Mouse (Mus musculus): Measurements from ENCODE around the gene Hoxa4. TPM values are rescaled to one million over a fixed set of nuclear protein-coding genes. Genes with fewer than 3 reads are reported as not detected.

Gene Hoxa4
- total RNA-seq, 2 experiments from 2014 or later = 2.7 to 3.3 TPM

GRCm38 (mm10) chr6:52168191-52169055, 23.1 kb downstream of the Hoxa4 start:
- Histone ChIP-seq H3K4me3 (peak overlapping the region; percentile 51), H3K27ac (peak overlapping the region; percentile 0; the same call in 1 of the 2 replicates)
- peak; percentile 79 for DNase-seq
- intact Hi-C loops (cut with DNase I) = no loop called here
- TF ChIP-seq CTCF (IDR thresholded peaks at IDR 0.05) = no peak

GRCm38 (mm10) chr6:52167736-52168161, 23.8 kb downstream of the Hoxa4 start:
- TF ChIP-seq CTCF (IDR thresholded peaks at IDR 0.05) = no peak
- Histone ChIP-seq H3K27ac (no peak overlapping the region), H3K4me3 (no peak overlapping the region)
- no peak for DNase-seq
- intact Hi-C loops (cut with DNase I) = no loop called here

GRCm38 (mm10) chr6:52167176-52167575, 24.4 kb downstream of the Hoxa4 start:
- intact Hi-C loops (cut with DNase I) = no loop called here
- TF ChIP-seq CTCF (IDR thresholded peaks at IDR 0.05) = no peak
- H3K4me3 ChIP-seq = no peak overlapping the region
- no peak overlapping the region for H3K27ac ChIP-seq
- DNase-seq = no peak

GRCm38 (mm10) chr6:52166431-52167077, 25.0 kb downstream of the Hoxa4 start:
- TF ChIP-seq CTCF (IDR thresholded peaks at IDR 0.05) = no peak
- intact Hi-C loops (cut with DNase I) = no loop called here
- Histone ChIP-seq H3K4me3 (no peak overlapping the region), H3K27ac (no peak overlapping the region)
- no peak for DNase-seq

GRCm38 (mm10) chr6:52165441-52166370, 25.8 kb downstream of the Hoxa4 start:
- Histone ChIP-seq H3K4me3 (peak overlapping the region; percentile 69), H3K27ac (peak overlapping the region; percentile 20; the same call in 1 of the 2 replicates)
- TF ChIP-seq CTCF (IDR thresholded peaks at IDR 0.05) = no peak
- intact Hi-C loops (cut with DNase I) = no loop called here
- DNase-seq = peak; percentile 42

GRCm38 (mm10) chr6:52164626-52165440, 26.7 kb downstream of the Hoxa4 start, which contains the start of gene Hoxa2:
Gene Hoxa2 (minus strand): TSS chr6:52164831.
- Histone ChIP-seq H3K27ac (peak within 1 kb of the TSS; percentile 78), H3K4me3 (peak within 1 kb of the TSS; percentile 69)
- intact Hi-C loops (cut with DNase I) = loop anchor here (5.0 kb wide), 1 partner anchor 32 kb away; no protein-coding TSS in a partner anchor
- DNase-seq = no peak
- no peak for TF ChIP-seq CTCF (IDR thresholded peaks at IDR 0.05)

- intact Hi-C loops (cut with DNase I) = loop anchor here (5.0 kb wide), 1 partner anchor 33 kb away; no protein-coding TSS in a partner anchor
- Histone ChIP-seq H3K27ac (peak overlapping the region; percentile 78), H3K4me3 (peak overlapping the region; percentile 69)
- no peak for DNase-seq
- no peak for TF ChIP-seq CTCF (IDR thresholded peaks at IDR 0.05)
Measured at GRCm38 (mm10) chr6:52164051-52164625, 27.4 kb downstream of the Hoxa4 start.

GRCm38 (mm10) chr6:52163366-52164031, 28.1 kb downstream of the Hoxa4 start:
- Histone ChIP-seq H3K4me3 (peak overlapping the region; percentile 69), H3K27ac (peak overlapping the region; percentile 78)
- intact Hi-C loops (cut with DNase I) = loop anchor here (5.0 kb wide), 1 partner anchor 34 kb away; no protein-coding TSS in a partner anchor
- DNase-seq = no peak
- TF ChIP-seq CTCF (IDR thresholded peaks at IDR 0.05) = no peak

- intact Hi-C loops (cut with DNase I) = loop anchor here (5.0 kb wide), 1 partner anchor 35 kb away; no protein-coding TSS in a partner anchor
- Histone ChIP-seq H3K4me3 (peak overlapping the region; percentile 69), H3K27ac (peak overlapping the region; percentile 78)
- TF ChIP-seq CTCF (IDR thresholded peaks at IDR 0.05) = no peak
- no peak for DNase-seq
Measured at GRCm38 (mm10) chr6:52162611-52163365, 28.8 kb downstream of the Hoxa4 start.

- H3K4me3 ChIP-seq = peak overlapping the region; percentile 7; the same call in 1 of the 2 replicates
- intact Hi-C loops (cut with DNase I) = loop anchor here (5.0 kb wide), 1 partner anchor 35 kb away; no protein-coding TSS in a partner anchor
- DNase-seq = no peak
- H3K27ac ChIP-seq = peak overlapping the region; percentile 48; the same call in 1 of the 2 replicates
- TF ChIP-seq CTCF (IDR thresholded peaks at IDR 0.05) = no peak
Measured at GRCm38 (mm10) chr6:52162093-52162380, 29.5 kb downstream of the Hoxa4 start.
